Mouse (Mus musculus): Measurements from ENCODE around the gene Ptpn14. TPM values are rescaled to one million over a fixed set of nuclear protein-coding genes. Genes with fewer than 3 reads are reported as not detected.

Ptpn14 gene
- 5.1 and 9.3 TPM in 2 replicates for polyA plus RNA-seq (2012; rRNA removed)

GRCm38 (mm10) chr1:189727884-189728783 is at the start of gene Ptpn14:
Gene Ptpn14 (plus strand): TSS chr1:189728268.

GRCm38 (mm10) chr1:189687654-189688387 is 40.2 kb upstream of the Ptpn14 start, which contains the start of gene Cenpf:
Gene Cenpf (minus strand): TSS chr1:189688086.

GRCm38 (mm10) chr1:189921818-189922592 is 193.9 kb downstream of the Ptpn14 start, which contains the start of gene Smyd2:
Gene Smyd2 (minus strand): TSS chr1:189922363.

Other genes starting within 250 kb of the Ptpn14 start
- gene Cenpf, start 40.2 kb upstream of the Ptpn14 start, polyA plus RNA-seq (2012; rRNA removed), result 35.8 and 53.5 TPM in 2 replicates
- gene Smyd2, start 194.1 kb downstream of the Ptpn14 start, polyA plus RNA-seq (2012; rRNA removed), result 51.3 and 61.0 TPM in 2 replicates